Mouse (Mus musculus) G1E (cell line): ENCODE data around the gene Foxi2. TPM values are rescaled to one million over a fixed set of nuclear protein-coding genes. Genes with fewer than 3 reads are reported as not detected.

Source experiments
- ATAC-seq: 2 replicates; pipeline ENCODE4 v1.8.0; 2016; ENCODE audit warnings: mild to moderate bottlenecking; ENCODE audit not compliant: insufficient number of reproducible peaks, poor library complexity, low FRiP score, severe bottlenecking; ENCODE audit errors: extremely low read depth
- DNase-seq: peaks from one replicate; pipeline ENCODE4 v3.0.0; 2012; ENCODE audit warnings: low spot score
- H3K27me3 ChIP-seq: 2 replicates; pipeline ENCODE4 v1.6.1; 2012; ENCODE audit warnings: mild to moderate bottlenecking, low read length, inconsistent platforms; ENCODE audit not compliant: insufficient read depth
- H3K36me3 ChIP-seq: replicated peaks from 2 replicates; pipeline ENCODE3; 2012; ENCODE audit warnings: mild to moderate bottlenecking, inconsistent platforms
- H3K4me1 ChIP-seq: 2 replicates; pipeline ENCODE4 v1.6.1; 2012; ENCODE audit warnings: low read depth, low read length, inconsistent platforms, mixed read lengths; ENCODE audit not compliant: insufficient read depth
- H3K4me3 ChIP-seq: 2 replicates; pipeline ENCODE4 v1.5.1; 2012; ENCODE audit warnings: low read depth, mild to moderate bottlenecking, inconsistent platforms, low read length, moderate library complexity, mixed read lengths
- H3K9me3 ChIP-seq: replicated peaks from 2 replicates; pipeline ENCODE4 v1.6.1; 2012; ENCODE audit warnings: inconsistent platforms
- CTCF ChIP-seq: IDR thresholded peaks from 2 replicates; pipeline ENCODE4 v1.5.1; 2012; ENCODE audit warnings: low read depth, low read length, inconsistent platforms, mixed read lengths
- GATA1 ChIP-seq: IDR thresholded peaks from 2 replicates; pipeline ENCODE4 v1.6.1; 2012; ENCODE audit warnings: borderline replicate concordance, low read length, inconsistent platforms, mixed read lengths
- GATA2 ChIP-seq: IDR thresholded peaks from 2 replicates; pipeline ENCODE4 v1.6.1; 2012; ENCODE audit warnings: low read depth, low read length, inconsistent platforms, borderline replicate concordance
- POLR2AphosphoS5 ChIP-seq: IDR thresholded peaks from 2 replicates; pipeline ENCODE4 v1.6.1; 2012; ENCODE audit warnings: low read depth, low read length, inconsistent platforms; ENCODE audit not compliant: insufficient replicate concordance
- TAL1 ChIP-seq: conservative IDR thresholded peaks from 2 replicates; pipeline ENCODE4 v1.6.1; 2012; ENCODE audit warnings: low read depth, low read length, inconsistent platforms, mixed read lengths
- polyA plus RNA-seq: library from polyadenylated mRNA; stranded (reverse); fragments of >175 nt; gene quantifications from 2 replicates; pipeline ENCODE4 v1.2.3, GENCODE M21; 2012
- total RNA-seq, 2 experiments: library from RNA; stranded (forward) in 1 of 2; stranded (reverse) in 1 of 2; fragments of 200-1000 nt in 1 of 2; fragments of >200 nt in 1 of 2; fragmentation: Nextera tagmentation in 1 of 2; gene quantifications; 2 replicates each; pipeline ENCODE4 v1.2.3; 2014 to 2017

Foxi2 gene
- total and polyA plus RNA-seq, 3 experiments: 0.27 TPM; not detected in 2

GRCm38 (mm10) chr7:135406761-135407160, 3.3 kb upstream of the Foxi2 start:
- DNase-seq (no peak), ATAC-seq (no peak)
- Histone ChIP-seq H3K4me1 (no peaks in the 10 kb centered on the region), H3K27me3 (no peaks in the 10 kb centered on the region; the same call in 1 of the 2 replicates), H3K36me3 (no peaks in the 10 kb centered on the region), H3K4me3 (no peak overlapping the region), H3K9me3 (peaks cover 11% of the 10 kb centered on the region)
- no peak for TF ChIP-seq GATA2
- TF ChIP-seq GATA1: no peak
- no peak for TF ChIP-seq CTCF
- no peak for TF ChIP-seq POLR2AphosphoS5
- no peak for TF ChIP-seq TAL1

- DNase-seq: no peak
- Histone ChIP-seq H3K4me3 (no peak overlapping the region), H3K4me1 (no peaks in the 10 kb centered on the region), H3K36me3 (no peaks in the 10 kb centered on the region), H3K9me3 (peaks cover 13% of the 10 kb centered on the region), H3K27me3 (no peaks in the 10 kb centered on the region; the same call in 1 of the 2 replicates)
- ATAC-seq: no peak
- TF ChIP-seq POLR2AphosphoS5 (no peak), CTCF (no peak), GATA1 (no peak), TAL1 (no peak), GATA2 (no peak)
Observed at GRCm38 (mm10) chr7:135408501-135408900, 1.6 kb upstream of the Foxi2 start.

- H3K4me3 ChIP-seq: no peak overlapping the region
- TF ChIP-seq POLR2AphosphoS5 (no peak), GATA1 (no peak), CTCF (no peak), TAL1 (no peak), GATA2 (no peak)
- H3K27me3 ChIP-seq: no peaks in the 10 kb centered on the region; the same call in 1 of the 2 replicates
- H3K36me3 ChIP-seq: no peaks in the 10 kb centered on the region
- ATAC-seq (no peak), DNase-seq (no peak)
- H3K9me3 ChIP-seq: peaks cover 12% of the 10 kb centered on the region
- no peaks in the 10 kb centered on the region for H3K4me1 ChIP-seq
Observed at GRCm38 (mm10) chr7:135412357-135412756, 2.2 kb downstream of the Foxi2 start.

GRCm38 (mm10) chr7:135428840-135429239, 18.7 kb downstream of the Foxi2 start:
- H3K4me1 ChIP-seq: no peaks in the 10 kb centered on the region
- TF ChIP-seq POLR2AphosphoS5 (no peak), GATA1 (no peak), TAL1 (no peak), GATA2 (no peak), CTCF (no peak)
- no peak for ATAC-seq
- H3K27me3 ChIP-seq: no peaks in the 10 kb centered on the region
- H3K4me3 ChIP-seq: no peak overlapping the region
- H3K9me3 ChIP-seq: no peaks in the 10 kb centered on the region
- no peaks in the 10 kb centered on the region for H3K36me3 ChIP-seq
- DNase-seq: no peak

GRCm38 (mm10) chr7:135430903-135431302, 20.8 kb downstream of the Foxi2 start:
- no peak for TF ChIP-seq POLR2AphosphoS5
- no peak for TF ChIP-seq GATA2
- no peak for TF ChIP-seq TAL1
- TF ChIP-seq GATA1: no peak
- TF ChIP-seq CTCF: no peak
- Histone ChIP-seq H3K4me3 (no peak overlapping the region), H3K4me1 (no peaks in the 10 kb centered on the region), H3K27me3 (no peaks in the 10 kb centered on the region), H3K36me3 (no peaks in the 10 kb centered on the region), H3K9me3 (no peaks in the 10 kb centered on the region)
- no peak for ATAC-seq
- DNase-seq: no peak

- ATAC-seq: no peak
Observed at GRCm38 (mm10) chr7:135443903-135444302, 33.8 kb downstream of the Foxi2 start.

GRCm38 (mm10) chr7:135451340-135451739, 41.2 kb downstream of the Foxi2 start:
- no peak overlapping the region for H3K4me3 ChIP-seq
- H3K9me3 ChIP-seq: no peaks in the 10 kb centered on the region
- no peaks in the 10 kb centered on the region for H3K36me3 ChIP-seq
- no peaks in the 10 kb centered on the region for H3K27me3 ChIP-seq
- TF ChIP-seq TAL1: no peak
- no peak for TF ChIP-seq GATA2
- TF ChIP-seq GATA1: no peak
- no peak for TF ChIP-seq POLR2AphosphoS5
- no peak for TF ChIP-seq CTCF
- no peaks in the 10 kb centered on the region for H3K4me1 ChIP-seq
- ATAC-seq (no peak), DNase-seq (no peak)

More at GRCm38 (mm10) chr7:135443903-135444302, 33.8 kb downstream of the Foxi2 start:
- no peaks in the 10 kb centered on the region for H3K27me3 ChIP-seq
- H3K9me3 ChIP-seq: no peaks in the 10 kb centered on the region
- no peak overlapping the region for H3K4me3 ChIP-seq
- H3K36me3 ChIP-seq: no peaks in the 10 kb centered on the region
- TF ChIP-seq POLR2AphosphoS5 (no peak), GATA2 (no peak)
- DNase-seq: no peak
- no peaks in the 10 kb centered on the region; the same call in 1 of the 2 replicates for H3K4me1 ChIP-seq
